Mouse (Mus musculus) left cerebral cortex, postnatal 10 days (tissue): ENCODE data around the gene Mrpl19. TPM values are rescaled to one million over a fixed set of nuclear protein-coding genes. Genes with fewer than 3 reads are reported as not detected.
A peak's percentile ranks its signal among the peaks of the same experiment; 100 is the strongest.

Source experiments
- DNase-seq, 2 experiments: peaks; one replicate each; pipeline ENCODE4 v3.0.0; 2021 to 2022; ENCODE audit warnings: low spot score in 2 of 2, mixed read lengths in 1 of 2; ENCODE audit errors: extremely low spot score in 1 of 2
- intact Hi-C: fragments of 180-260 bp; cut with DNase I; formaldehyde crosslinking; loops from one replicate; pipeline ENCODE4 v1.15.1; 2025
- total RNA-seq, 2 experiments: library from RNA; stranded (reverse); gene quantifications; 2 replicates each; pipeline ENCODE4 v1.2.3; 2021

The Mrpl19 gene
- total RNA-seq, 2 experiments from 2014 or later: 32.8 to 33.5 TPM

DNA sequence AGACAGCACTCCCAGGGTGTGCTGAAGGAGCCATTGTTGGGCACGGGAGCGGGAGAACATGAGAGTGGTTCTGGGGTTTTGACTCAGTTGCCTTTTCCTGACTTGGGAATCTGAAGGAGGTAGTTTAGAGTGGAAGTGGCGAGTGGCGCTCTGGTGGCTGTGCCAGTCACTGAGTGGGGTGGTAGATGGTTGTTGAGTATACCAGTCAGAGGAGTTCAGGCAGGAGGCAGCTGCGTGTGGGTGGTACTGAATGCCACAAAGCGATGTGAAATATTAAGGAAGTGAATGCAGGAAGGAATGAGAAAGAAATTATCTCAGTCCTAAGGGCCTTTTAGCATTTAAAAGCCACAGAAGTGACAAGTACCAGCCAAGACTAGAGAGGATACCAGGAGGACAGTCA is 18.9 kb downstream of the Mrpl19 start:
- intact Hi-C loops: no loop called here
- DNase-seq: no peak

- DNase-seq: no peak
- intact Hi-C loops: no loop called here
Measured at GRCm38 (mm10) chr6:81944432-81944831, 21.3 kb downstream of the Mrpl19 start.

DNA sequence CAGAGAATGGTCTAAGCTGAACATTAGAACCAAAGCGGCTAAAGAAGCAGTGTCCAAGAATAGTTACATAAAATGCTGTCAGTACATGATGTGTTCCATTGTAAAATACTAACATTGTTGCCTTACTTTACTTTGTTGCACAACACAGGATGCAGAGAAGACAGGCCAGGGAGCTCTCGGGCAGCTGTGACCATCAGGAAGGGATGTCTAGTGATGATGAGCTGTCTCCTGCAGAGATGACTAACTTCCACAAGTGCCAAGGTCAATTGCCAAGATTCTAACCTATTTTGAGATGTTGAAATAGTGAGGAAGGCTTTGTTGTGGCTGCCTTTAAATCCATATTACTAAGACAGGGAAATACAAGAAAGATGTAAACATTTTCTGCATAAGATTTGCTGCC is 22.5 kb downstream of the Mrpl19 start:
- intact Hi-C loops: no loop called here
- no peak for DNase-seq

- DNase-seq: no peak
- intact Hi-C loops: no loop called here
Measured at GRCm38 (mm10) chr6:81941718-81942117, 24.0 kb downstream of the Mrpl19 start.

GRCm38 (mm10) chr6:81933281-81933680 is 32.5 kb downstream of the Mrpl19 start:
- no peak for DNase-seq
- intact Hi-C loops: no loop called here

DNA sequence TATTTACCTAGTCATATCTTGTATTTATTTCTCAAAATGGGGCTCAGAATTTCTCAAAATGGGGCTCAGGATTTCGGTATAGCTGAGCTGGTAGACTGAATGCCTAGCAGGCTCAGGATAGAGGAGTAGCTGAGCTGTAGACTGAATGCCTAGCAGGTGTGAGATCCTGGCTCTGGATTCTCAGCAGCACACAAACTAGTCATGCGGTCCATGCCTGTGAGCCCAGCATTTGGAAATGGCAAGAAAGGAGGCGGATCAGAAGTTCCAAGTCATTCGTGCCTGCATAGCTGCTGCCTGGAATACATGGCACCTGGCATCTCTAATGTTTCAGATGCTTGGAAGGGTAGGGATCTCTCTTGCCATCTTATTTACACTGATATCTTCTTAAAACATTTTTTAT is 36.4 kb downstream of the Mrpl19 start:
- DNase-seq: no peak
- intact Hi-C loops: loop anchor here (5.0 kb wide), 1 partner anchor 92 kb away; no protein-coding TSS in a partner anchor

DNA sequence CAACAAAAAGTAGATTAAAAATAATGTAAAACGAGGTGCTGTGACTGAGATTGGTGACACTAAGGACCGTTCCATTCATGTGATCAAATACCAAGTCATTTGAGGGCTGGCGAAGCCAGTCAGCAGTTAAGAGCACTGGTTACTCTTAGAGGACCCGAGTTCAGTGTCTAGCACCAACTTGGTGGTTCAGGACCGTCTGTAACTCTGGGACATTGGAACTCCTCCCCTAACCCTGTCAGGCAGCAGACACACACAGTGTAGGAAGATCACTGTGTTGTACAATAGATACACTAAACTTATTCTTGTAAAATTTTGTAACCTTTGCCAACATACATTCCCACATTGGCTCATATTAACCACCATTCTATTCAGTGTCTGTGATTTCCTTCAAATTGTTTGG is 41.5 kb downstream of the Mrpl19 start:
- intact Hi-C loops: no loop called here
- no peak for DNase-seq

DNA sequence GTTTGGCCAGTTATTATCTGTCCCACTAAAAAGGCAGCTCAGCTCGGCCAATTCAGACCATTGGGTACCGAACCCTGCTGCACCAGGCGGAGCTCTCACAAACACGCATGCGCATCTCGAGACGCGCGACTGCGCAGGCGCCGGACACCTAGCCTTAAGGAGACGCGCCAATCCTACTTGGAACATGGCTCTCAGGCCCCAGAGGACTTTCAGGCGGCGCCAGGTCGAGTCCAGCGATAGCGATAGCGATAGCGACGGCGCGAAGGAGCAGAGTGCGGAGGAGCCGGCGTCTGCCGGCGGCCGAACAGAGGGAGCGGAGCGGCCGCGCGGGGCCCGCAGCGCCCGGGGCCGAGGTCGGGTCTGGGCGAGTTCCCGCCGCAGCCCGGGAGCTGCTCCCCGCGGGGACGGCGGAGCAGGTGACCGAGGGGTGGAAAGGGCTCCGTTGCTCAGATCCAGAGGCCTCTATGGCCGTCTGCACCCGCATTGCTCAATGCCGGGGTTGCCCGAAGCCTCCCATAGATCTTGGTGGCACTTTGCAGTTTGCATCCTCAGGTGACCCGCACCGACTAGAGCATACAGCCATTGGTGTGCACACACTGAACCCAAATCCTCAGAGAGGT is 42.1 kb downstream of the Mrpl19 start, which contains the start of gene Gcfc2:
Gene Gcfc2, plus strand, starts transcription at position 147 of the 620 bp plus-strand sequence.
- peak; percentile 90 to 93 for DNase-seq
- intact Hi-C loops: no loop called here

- peak; percentile 37 to 42 for DNase-seq
Measured at GRCm38 (mm10) chr6:81912177-81912576, 53.6 kb downstream of the Mrpl19 start.

DNA sequence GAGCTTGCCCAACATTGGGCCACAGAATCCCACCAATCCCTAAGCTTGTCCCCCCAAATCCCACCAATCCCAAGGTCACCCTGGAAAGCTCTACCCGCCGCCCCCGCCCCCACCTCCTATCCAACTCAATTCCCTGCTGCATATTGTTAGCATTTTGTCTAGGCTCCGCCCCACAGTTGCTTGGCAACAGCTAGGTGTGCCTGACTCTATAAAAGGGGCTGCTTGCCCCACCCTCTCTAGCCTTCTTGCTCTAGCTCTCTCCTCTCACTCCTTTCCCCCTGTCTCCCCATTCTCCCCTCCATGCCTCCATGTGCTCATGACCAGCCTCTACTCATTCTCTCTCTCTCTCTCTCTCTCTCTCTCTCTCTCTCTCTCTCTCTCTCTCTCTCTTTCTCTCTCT is 54.0 kb downstream of the Mrpl19 start:
- no peak for DNase-seq
- intact Hi-C loops: no loop called here

More at GRCm38 (mm10) chr6:81912177-81912576, 53.6 kb downstream of the Mrpl19 start:
- intact Hi-C loops: no loop called here

GRCm38 (mm10) chr6:81911244-81911643 is 54.5 kb downstream of the Mrpl19 start:
- intact Hi-C loops: no loop called here
- peak in 1 of 2 experiments; percentile 17 for DNase-seq

DNA sequence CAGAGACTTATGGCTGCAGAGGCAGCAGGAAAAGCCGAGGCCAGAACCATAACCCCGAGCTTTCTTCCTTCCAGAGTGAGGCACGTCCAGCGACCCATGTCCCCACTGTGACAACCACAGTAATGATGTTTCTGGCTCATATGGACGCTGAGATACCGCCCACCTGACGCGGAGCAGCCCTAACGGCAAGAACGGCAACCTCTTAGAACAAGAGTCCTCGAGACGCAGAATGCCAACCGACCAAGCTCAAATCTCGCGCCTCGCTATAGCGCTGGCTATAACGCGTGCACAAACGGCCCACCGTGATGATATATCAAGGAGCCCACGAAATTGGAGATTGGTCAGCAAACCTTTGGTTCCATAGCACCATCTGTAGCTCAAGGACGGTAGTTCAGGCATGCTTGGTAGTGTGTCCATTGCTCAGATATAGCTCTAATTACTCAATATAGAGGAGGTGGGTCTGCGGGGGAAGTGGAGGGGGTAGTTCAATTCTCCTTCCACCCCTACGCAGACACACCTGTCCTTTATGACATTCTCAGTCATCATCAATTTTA is 55.4 kb downstream of the Mrpl19 start:
- DNase-seq: no peak
- intact Hi-C loops: no loop called here

Other genes starting within 250 kb of the Mrpl19 start
- gene Gcfc2, start 42.3 kb downstream of the Mrpl19 start, total RNA-seq: 10 to 100 TPM; 13.6 to 14.4 TPM
- 1 to 10 TPM; 6.8 to 9.0 TPM for gene Eva1a, start 75.1 kb upstream of the Mrpl19 start, total RNA-seq